Mouse (Mus musculus) G1E (cell line): ENCODE results near the gene Rnase4. TPM values are rescaled to one million over a fixed set of nuclear protein-coding genes. Genes with fewer than 3 reads are reported as not detected.

Experiments
- ATAC-seq: 2 replicates; pipeline ENCODE4 v1.8.0; 2016; ENCODE audit warnings: mild to moderate bottlenecking; ENCODE audit not compliant: insufficient number of reproducible peaks, poor library complexity, low FRiP score, severe bottlenecking; ENCODE audit errors: extremely low read depth
- DNase-seq: peaks from one replicate; pipeline ENCODE4 v3.0.0; 2012; ENCODE audit warnings: low spot score
- H3K27me3 ChIP-seq: 2 replicates; pipeline ENCODE4 v1.6.1; 2012; ENCODE audit warnings: mild to moderate bottlenecking, low read length, inconsistent platforms; ENCODE audit not compliant: insufficient read depth
- H3K36me3 ChIP-seq: replicated peaks from 2 replicates; pipeline ENCODE3; 2012; ENCODE audit warnings: mild to moderate bottlenecking, inconsistent platforms
- H3K4me1 ChIP-seq: 2 replicates; pipeline ENCODE4 v1.6.1; 2012; ENCODE audit warnings: low read depth, low read length, inconsistent platforms, mixed read lengths; ENCODE audit not compliant: insufficient read depth
- H3K4me3 ChIP-seq: 2 replicates; pipeline ENCODE4 v1.5.1; 2012; ENCODE audit warnings: low read depth, mild to moderate bottlenecking, inconsistent platforms, low read length, moderate library complexity, mixed read lengths
- H3K9me3 ChIP-seq: replicated peaks from 2 replicates; pipeline ENCODE4 v1.6.1; 2012; ENCODE audit warnings: inconsistent platforms
- CTCF ChIP-seq: IDR thresholded peaks from 2 replicates; pipeline ENCODE4 v1.5.1; 2012; ENCODE audit warnings: low read depth, low read length, inconsistent platforms, mixed read lengths
- GATA1 ChIP-seq: IDR thresholded peaks from 2 replicates; pipeline ENCODE4 v1.6.1; 2012; ENCODE audit warnings: borderline replicate concordance, low read length, inconsistent platforms, mixed read lengths
- GATA2 ChIP-seq: IDR thresholded peaks from 2 replicates; pipeline ENCODE4 v1.6.1; 2012; ENCODE audit warnings: low read depth, low read length, inconsistent platforms, borderline replicate concordance
- POLR2AphosphoS5 ChIP-seq: IDR thresholded peaks from 2 replicates; pipeline ENCODE4 v1.6.1; 2012; ENCODE audit warnings: low read depth, low read length, inconsistent platforms; ENCODE audit not compliant: insufficient replicate concordance
- TAL1 ChIP-seq: conservative IDR thresholded peaks from 2 replicates; pipeline ENCODE4 v1.6.1; 2012; ENCODE audit warnings: low read depth, low read length, inconsistent platforms, mixed read lengths
- polyA plus RNA-seq: library from polyadenylated mRNA; stranded (reverse); fragments of >175 nt; gene quantifications from 2 replicates; pipeline ENCODE4 v1.2.3, GENCODE M21; 2012
- total RNA-seq, 2 experiments: library from RNA; stranded (forward) in 1 of 2; stranded (reverse) in 1 of 2; fragments of 200-1000 nt in 1 of 2; fragments of >200 nt in 1 of 2; fragmentation: Nextera tagmentation in 1 of 2; gene quantifications; 2 replicates each; pipeline ENCODE4 v1.2.3; 2014 to 2017

The Rnase4 gene
- total and polyA plus RNA-seq, 3 experiments = 0.49 to 3.2 TPM; not detected in 1

- Histone ChIP-seq H3K27me3 (peaks cover 17% of the 10 kb centered on the region), H3K9me3 (no peaks in the 10 kb centered on the region), H3K36me3 (no peaks in the 10 kb centered on the region), H3K4me3 (no peak overlapping the region), H3K4me1 (peaks cover 15% of the 10 kb centered on the region)
- DNase-seq = no peak
- TF ChIP-seq TAL1 = no peak
- TF ChIP-seq CTCF = no peak
- no peak for TF ChIP-seq GATA1
- TF ChIP-seq POLR2AphosphoS5 = no peak
- TF ChIP-seq GATA2 = no peak
- ATAC-seq = no peak
Measured at GRCm38 (mm10) chr14:51101284-51101683, 10.4 kb downstream of the Rnase4 start.

- Histone ChIP-seq H3K4me1 (peaks cover 21% of the 10 kb centered on the region), H3K9me3 (no peaks in the 10 kb centered on the region), H3K27me3 (peaks cover 15% of the 10 kb centered on the region), H3K4me3 (no peak overlapping the region), H3K36me3 (no peaks in the 10 kb centered on the region)
- DNase-seq (no peak), ATAC-seq (peak; percentile 47; the same call in 1 of the 2 replicates)
- peak; percentile 45 for TF ChIP-seq CTCF
- no peak for TF ChIP-seq GATA2
Measured at GRCm38 (mm10) chr14:51103217-51103616, 12.3 kb downstream of the Rnase4 start.

GRCm38 (mm10) chr14:51104366-51104765 is 13.5 kb downstream of the Rnase4 start:
- no peaks in the 10 kb centered on the region for H3K36me3 ChIP-seq
- ATAC-seq (no peak), DNase-seq (no peak)
- peaks cover 17% of the 10 kb centered on the region for H3K27me3 ChIP-seq
- peaks cover 21% of the 10 kb centered on the region for H3K4me1 ChIP-seq
- TF ChIP-seq GATA2 = no peak
- TF ChIP-seq CTCF = no peak
- TF ChIP-seq POLR2AphosphoS5 = no peak
- no peak for TF ChIP-seq TAL1
- TF ChIP-seq GATA1 = no peak
- no peaks in the 10 kb centered on the region for H3K9me3 ChIP-seq
- no peak overlapping the region for H3K4me3 ChIP-seq

- DNase-seq = no peak
- H3K36me3 ChIP-seq = no peaks in the 10 kb centered on the region
- TF ChIP-seq GATA1 (no peak), POLR2AphosphoS5 (no peak), CTCF (no peak), GATA2 (no peak), TAL1 (no peak)
Measured at GRCm38 (mm10) chr14:51106449-51106967, 15.6 kb downstream of the Rnase4 start.

GRCm38 (mm10) chr14:51111966-51112365 is 21.1 kb downstream of the Rnase4 start:
- ATAC-seq (no peak), DNase-seq (no peak)
- no peak for TF ChIP-seq GATA2
- TF ChIP-seq GATA1 = no peak
- no peak for TF ChIP-seq TAL1
- no peak for TF ChIP-seq CTCF
- TF ChIP-seq POLR2AphosphoS5 = no peak
- H3K4me3 ChIP-seq = no peak overlapping the region
- no peaks in the 10 kb centered on the region for H3K9me3 ChIP-seq
- no peaks in the 10 kb centered on the region for H3K36me3 ChIP-seq
- peaks cover 36% of the 10 kb centered on the region for H3K27me3 ChIP-seq
- peaks cover 5% of the 10 kb centered on the region; the same call in 1 of the 2 replicates for H3K4me1 ChIP-seq

More at GRCm38 (mm10) chr14:51106449-51106967, 15.6 kb downstream of the Rnase4 start:
- Histone ChIP-seq H3K4me3 (no peak overlapping the region), H3K9me3 (no peaks in the 10 kb centered on the region), H3K4me1 (peaks cover 21% of the 10 kb centered on the region), H3K27me3 (peaks cover 22% of the 10 kb centered on the region)
- ATAC-seq = 0 out of 2 replicates have a peak, but pooled peaks have one; percentile 30

GRCm38 (mm10) chr14:51113476-51113875 is 22.6 kb downstream of the Rnase4 start:
- no peak overlapping the region for H3K4me3 ChIP-seq
- peaks cover under 1% of the 10 kb centered on the region; the same call in 1 of the 2 replicates for H3K9me3 ChIP-seq
- peaks cover 36% of the 10 kb centered on the region for H3K27me3 ChIP-seq
- peaks cover 8% of the 10 kb centered on the region; the same call in 1 of the 2 replicates for H3K4me1 ChIP-seq
- no peaks in the 10 kb centered on the region for H3K36me3 ChIP-seq
- no peak for ATAC-seq
- TF ChIP-seq POLR2AphosphoS5 (no peak), GATA1 (no peak), CTCF (no peak), TAL1 (no peak), GATA2 (no peak)
- DNase-seq = no peak

- ATAC-seq = no peak
- peaks cover 33% of the 10 kb centered on the region for H3K27me3 ChIP-seq
- peaks cover 8% of the 10 kb centered on the region; the same call in 1 of the 2 replicates for H3K4me1 ChIP-seq
- no peak for TF ChIP-seq POLR2AphosphoS5
- TF ChIP-seq CTCF = no peak
- TF ChIP-seq GATA2 = no peak
- TF ChIP-seq TAL1 = no peak
- TF ChIP-seq GATA1 = no peak
- H3K9me3 ChIP-seq = peaks cover 4% of the 10 kb centered on the region; the same call in 1 of the 2 replicates
- H3K4me3 ChIP-seq = no peak within 1 kb of the TSS
- no peaks in the 10 kb centered on the region for H3K36me3 ChIP-seq
- no peak for DNase-seq
Measured at GRCm38 (mm10) chr14:51113916-51114560, 23.2 kb downstream of the Rnase4 start, which contains the start of gene Eddm3b. Eddm3b (plus strand) TSS chr14:51114426.
